Mouse (Mus musculus): ENCODE results near the gene Ulk3. TPM values are rescaled to one million over a fixed set of nuclear protein-coding genes. Genes with fewer than 3 reads are reported as not detected.

Ulk3 gene
- total and polyA plus RNA-seq, 2 experiments from 2014 or later = 18.5 to 27.3 TPM

DNA sequence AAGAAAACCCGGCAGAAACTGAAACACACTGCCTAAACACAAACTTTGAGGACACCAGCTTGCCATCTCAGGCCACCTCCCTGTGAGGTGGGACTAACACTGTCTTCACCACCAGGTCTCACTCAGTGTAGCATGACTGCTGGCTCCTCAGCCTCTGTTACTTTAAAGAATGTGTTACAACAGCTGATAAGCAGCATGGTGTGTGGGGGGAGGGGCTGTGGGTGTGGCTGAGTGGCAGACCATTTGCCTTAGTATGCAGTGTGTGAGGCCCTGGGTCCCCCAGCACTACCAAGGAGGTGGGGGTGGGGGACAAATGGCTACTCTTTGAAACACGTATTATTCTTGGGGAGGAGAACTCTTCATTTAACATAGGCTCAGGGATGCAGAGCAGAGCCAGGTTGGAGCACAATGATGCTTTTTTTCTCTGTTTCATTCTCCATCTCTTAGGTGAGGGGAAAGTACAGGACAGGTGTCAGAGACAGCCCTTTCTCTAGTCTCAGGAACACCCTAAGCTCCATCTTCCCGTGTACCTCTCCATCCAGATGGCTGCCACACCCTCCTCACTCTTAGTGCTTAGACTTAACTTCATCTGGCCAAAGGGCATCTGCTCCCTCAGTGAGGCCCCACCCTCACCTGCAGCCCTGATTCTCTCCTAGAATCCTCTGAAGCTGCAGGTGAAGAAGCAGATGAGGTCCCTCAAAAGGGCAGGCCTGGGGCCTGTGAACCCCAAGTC lies 11.5 kb downstream of the Ulk3 start:
- Histone ChIP-seq H3K27ac (no peak overlapping the region), H3K36me3 (ENCODE audit: insufficient read depth, low read length) (no peaks in the 10 kb centered on the region), H3K27me3 (ENCODE audit: insufficient read depth, low read length) (peaks cover 4% of the 10 kb centered on the region; the same call in 1 of the 2 replicates), H3K4me2 (ENCODE audit: low read depth, low read length) (no peak overlapping the region), H3K9me3 (ENCODE audit: low read length) (no peaks in the 10 kb centered on the region), H3K4me3 (ENCODE audit: low read length) (no peak overlapping the region), H3K9ac (replicated peaks; ENCODE audit: low read length) (no peak overlapping the region), H3K4me1 (ENCODE audit: insufficient read depth, low read length) (peaks cover 13% of the 10 kb centered on the region; the same call in 1 of the 2 replicates)
- no peak for TF ChIP-seq CTCF (IDR thresholded peaks at IDR 0.05; ENCODE audit: low read depth)
- no peak for ATAC-seq
- no peak for DNase-seq (ENCODE audit: low spot score)
- 28% methylated on average over 3 of the region's 3 CpGs for WGBS

DNA sequence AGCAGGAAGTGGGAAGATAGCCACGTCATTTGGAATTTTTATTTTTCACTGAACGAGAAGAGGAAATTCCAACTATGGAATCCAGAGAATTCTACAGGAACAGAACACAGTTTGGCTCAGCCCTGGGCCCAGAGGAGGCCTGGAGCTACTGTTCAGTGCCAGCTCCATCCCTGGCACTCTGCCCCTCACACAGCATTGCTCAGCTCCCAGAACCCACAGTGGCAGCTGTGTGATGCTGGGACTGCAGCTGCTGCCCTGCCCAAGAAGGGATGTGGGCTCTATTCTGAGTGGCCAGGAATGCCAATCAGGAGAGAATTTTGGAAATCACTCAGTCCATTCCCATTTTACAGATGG lies 12.1 kb downstream of the Ulk3 start:
- no peaks in the 10 kb centered on the region for H3K9me3 ChIP-seq (ENCODE audit: low read length)
- TF ChIP-seq CTCF (IDR thresholded peaks at IDR 0.05; ENCODE audit: low read depth) = no peak
- no peaks in the 10 kb centered on the region for H3K36me3 ChIP-seq (ENCODE audit: insufficient read depth, low read length)
- ATAC-seq (peak; percentile 46; the same call in 1 of the 2 replicates), DNase-seq (ENCODE audit: low spot score) (peak; percentile 79)
- WGBS = 55% methylated on average over 2 of the region's 2 CpGs
- H3K4me3 ChIP-seq (ENCODE audit: low read length) = no peak overlapping the region
- H3K27me3 ChIP-seq (ENCODE audit: insufficient read depth, low read length) = peaks cover 9% of the 10 kb centered on the region; the same call in 1 of the 2 replicates
- no peak overlapping the region for H3K4me2 ChIP-seq (ENCODE audit: low read depth, low read length)
- no peak overlapping the region for H3K27ac ChIP-seq
- H3K9ac ChIP-seq (replicated peaks; ENCODE audit: low read length) = no peak overlapping the region
- peaks cover 18% of the 10 kb centered on the region for H3K4me1 ChIP-seq (ENCODE audit: insufficient read depth, low read length)

DNA sequence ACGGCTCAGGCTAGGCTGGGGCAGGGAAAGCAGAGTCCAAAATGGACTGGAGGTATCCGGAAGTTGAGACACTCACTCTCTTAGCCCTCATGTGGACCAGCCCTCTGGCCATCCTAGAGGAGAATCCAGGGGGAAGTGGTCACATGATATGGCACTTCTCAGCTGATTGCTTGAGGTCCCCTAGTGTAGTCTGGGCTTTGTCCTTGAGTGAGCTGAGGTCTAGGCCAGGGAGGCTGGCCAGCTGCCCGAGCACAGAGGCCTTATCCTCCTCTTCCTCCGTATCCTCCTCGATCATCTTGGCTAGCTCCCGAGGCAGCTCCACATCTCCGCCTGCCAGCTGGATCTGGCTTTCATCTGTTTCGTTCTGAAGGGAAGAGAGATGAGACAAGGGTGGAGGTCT lies 12.8 kb downstream of the Ulk3 start:
- Histone ChIP-seq H3K4me2 (ENCODE audit: low read depth, low read length) (no peak overlapping the region), H3K27ac (no peak overlapping the region), H3K36me3 (ENCODE audit: insufficient read depth, low read length) (no peaks in the 10 kb centered on the region), H3K4me3 (ENCODE audit: low read length) (no peak overlapping the region), H3K4me1 (ENCODE audit: insufficient read depth, low read length) (peaks cover 22% of the 10 kb centered on the region), H3K9me3 (ENCODE audit: low read length) (no peaks in the 10 kb centered on the region), H3K9ac (replicated peaks; ENCODE audit: low read length) (no peak overlapping the region), H3K27me3 (ENCODE audit: insufficient read depth, low read length) (peaks cover 12% of the 10 kb centered on the region; the same call in 1 of the 2 replicates)
- WGBS = 56% methylated on average over 8 of the region's 8 CpGs
- DNase-seq (ENCODE audit: low spot score) = no peak
- no peak for ATAC-seq
- no peak for TF ChIP-seq CTCF (IDR thresholded peaks at IDR 0.05; ENCODE audit: low read depth)

DNA sequence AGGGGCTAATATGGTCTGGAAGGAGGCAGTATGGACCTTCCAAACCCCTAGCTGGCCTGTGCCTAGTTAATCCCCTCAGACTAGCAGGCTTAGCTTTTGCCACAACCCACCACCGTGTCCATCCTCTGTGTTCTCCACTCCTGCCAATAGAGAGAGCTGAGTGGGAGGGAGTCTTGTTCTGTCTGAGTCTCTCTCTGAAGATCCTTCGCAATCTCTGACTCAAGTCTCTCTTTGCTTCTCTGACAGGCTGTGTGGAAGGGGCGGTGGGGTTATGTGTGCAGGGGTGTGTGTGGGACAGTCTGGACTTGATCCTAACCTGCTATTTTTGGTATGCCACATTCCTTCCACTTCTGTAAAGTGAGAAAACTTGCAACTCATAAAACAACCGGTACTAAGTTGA lies 15.6 kb downstream of the Ulk3 start:
- Histone ChIP-seq H3K4me1 (ENCODE audit: insufficient read depth, low read length) (peaks cover 22% of the 10 kb centered on the region), H3K4me3 (ENCODE audit: low read length) (no peak overlapping the region), H3K9me3 (ENCODE audit: low read length) (no peaks in the 10 kb centered on the region), H3K36me3 (ENCODE audit: insufficient read depth, low read length) (no peaks in the 10 kb centered on the region), H3K27ac (no peak overlapping the region), H3K27me3 (ENCODE audit: insufficient read depth, low read length) (peaks cover 12% of the 10 kb centered on the region; the same call in 1 of the 2 replicates), H3K4me2 (ENCODE audit: low read depth, low read length) (no peak overlapping the region), H3K9ac (replicated peaks; ENCODE audit: low read length) (no peak overlapping the region)
- DNase-seq (ENCODE audit: low spot score) (no peak), ATAC-seq (no peak)
- 78% methylated on average over 4 of the region's 4 CpGs for WGBS
- no peak for TF ChIP-seq CTCF (IDR thresholded peaks at IDR 0.05; ENCODE audit: low read depth)

DNA sequence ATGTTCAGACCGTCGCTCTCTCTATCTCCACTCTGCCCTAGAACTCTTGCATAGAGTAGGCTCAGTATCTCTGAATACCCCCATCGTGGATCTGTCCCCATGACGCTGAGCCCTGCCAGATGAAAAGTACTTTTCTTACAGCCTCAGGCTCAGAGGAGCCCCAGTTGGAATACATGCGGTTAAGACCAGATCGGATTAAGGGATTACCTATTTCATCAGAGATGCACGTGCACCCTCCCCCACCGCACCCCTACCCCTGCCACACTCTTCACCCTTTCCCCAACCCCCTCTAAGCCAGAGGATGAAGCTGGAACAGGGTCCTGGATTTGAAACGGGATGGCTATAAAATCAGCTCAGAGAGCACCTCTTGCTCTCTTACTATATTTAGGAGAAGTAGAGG lies 16.3 kb downstream of the Ulk3 start:
- H3K4me2 ChIP-seq (ENCODE audit: low read depth, low read length) = peak overlapping the region; percentile 56; the same call in 1 of the 2 replicates
- no peak for ATAC-seq
- WGBS = 18% methylated on average over 9 of the region's 9 CpGs

DNA sequence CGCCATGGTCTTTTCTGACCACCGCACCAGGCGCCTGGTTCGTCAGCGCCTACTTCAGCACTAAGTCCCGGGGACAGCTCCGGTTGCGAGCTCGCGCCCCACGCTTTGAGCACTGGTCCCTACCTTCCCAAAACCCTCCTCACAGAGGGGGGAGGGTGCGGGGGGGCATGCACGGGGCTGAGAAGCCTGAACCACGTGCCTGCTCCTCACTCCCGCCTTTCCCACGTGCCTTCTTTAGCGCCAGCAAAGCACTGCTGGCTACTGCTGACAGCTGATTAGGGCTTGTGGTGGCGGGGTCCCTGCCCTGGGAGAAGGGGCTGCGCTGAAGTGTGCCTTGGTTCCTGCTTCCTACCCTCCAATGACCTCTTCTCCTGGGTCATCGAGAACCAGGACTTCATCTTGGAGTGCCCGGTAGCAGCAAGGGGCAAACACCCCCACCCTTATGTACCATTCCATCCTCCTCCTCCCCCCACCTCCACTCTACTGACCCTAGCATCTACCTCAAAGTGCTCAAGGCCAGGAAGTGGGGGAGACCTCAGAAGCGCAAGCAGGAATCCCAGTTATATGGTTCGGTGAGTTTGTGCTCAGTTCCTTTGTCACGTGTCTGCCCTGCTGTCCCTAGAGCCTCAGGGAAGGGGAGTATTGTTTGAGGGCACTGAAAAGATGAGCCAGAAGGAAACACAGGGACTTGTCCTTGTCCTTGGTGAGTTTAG lies 17.0 kb downstream of the Ulk3 start, which contains the start of gene Cplx3:
Gene Cplx3, minus strand, starts transcription at position 143 of the 713 bp plus-strand sequence.
- ATAC-seq = peak; percentile 78

More for the DNA sequence above, 16.3 kb downstream of the Ulk3 start:
- TF ChIP-seq CTCF (IDR thresholded peaks at IDR 0.05; ENCODE audit: low read depth) = no peak
- Histone ChIP-seq H3K27me3 (ENCODE audit: insufficient read depth, low read length) (peaks cover 12% of the 10 kb centered on the region; the same call in 1 of the 2 replicates), H3K4me3 (ENCODE audit: low read length) (no peak overlapping the region), H3K27ac (no peak overlapping the region), H3K36me3 (ENCODE audit: insufficient read depth, low read length) (no peaks in the 10 kb centered on the region), H3K4me1 (ENCODE audit: insufficient read depth, low read length) (peaks cover 22% of the 10 kb centered on the region), H3K9me3 (ENCODE audit: low read length) (no peaks in the 10 kb centered on the region), H3K9ac (replicated peaks; ENCODE audit: low read length) (no peak overlapping the region)
- DNase-seq (ENCODE audit: low spot score) = no peak

More for the DNA sequence above, 17.0 kb downstream of the Ulk3 start, which contains the start of gene Cplx3:
- H3K4me1 ChIP-seq (ENCODE audit: insufficient read depth, low read length) = peaks cover 19% of the 10 kb centered on the region
- H3K27ac ChIP-seq = no peak within 1 kb of the TSS
- WGBS = 3% methylated on average over 24 of the region's 24 CpGs
- H3K4me2 ChIP-seq (ENCODE audit: low read depth, low read length) = peak within 1 kb of the TSS; percentile 56
- DNase-seq (ENCODE audit: low spot score) = peak; percentile 59
- H3K9ac ChIP-seq (replicated peaks; ENCODE audit: low read length) = 0 out of 2 replicates have a peak within 1 kb of the TSS, but pooled peaks have one; percentile 24
- H3K9me3 ChIP-seq (ENCODE audit: low read length) = no peaks in the 10 kb centered on the region
- peak within 1 kb of the TSS; percentile 21 for H3K4me3 ChIP-seq (ENCODE audit: low read length)
- H3K27me3 ChIP-seq (ENCODE audit: insufficient read depth, low read length) = peaks cover 12% of the 10 kb centered on the region; the same call in 1 of the 2 replicates
- no peak for TF ChIP-seq CTCF (IDR thresholded peaks at IDR 0.05; ENCODE audit: low read depth)
- H3K36me3 ChIP-seq (ENCODE audit: insufficient read depth, low read length) = no peaks in the 10 kb centered on the region
